Mouse (Mus musculus): Measurements from ENCODE around the gene Snx29. TPM values are rescaled to one million over a fixed set of nuclear protein-coding genes. Genes with fewer than 3 reads are reported as not detected.
"Not testable (repeated sequence)": the region's sequence is repeated elsewhere in the genome, so short reads cannot be mapped to it uniquely, and the experiment has no call there.

Snx29 gene
- total and polyA plus RNA-seq, 3 experiments: 1.2 to 3.2 (median 3.1) TPM

GRCm38 (mm10) chr16:11422889-11423610 lies 100.3 kb downstream of the Snx29 start:
- H3K36me3 ChIP-seq (replicated peaks in 1 of 2; ENCODE audit: control insufficient read depth in 1 of 2, insufficient read depth in 1 of 2, low read length in 1 of 2): peaks cover 0 to 2% of the 10 kb centered on the region in 2 experiments
- H3K4me3 ChIP-seq (replicated peaks in 1 of 3; ENCODE audit: low read depth in 2 of 3, low read length in 2 of 3, poor library complexity in 1 of 3): no peak overlapping the region
- in situ Hi-C loops (cut with MboI; ENCODE audit: low pct_ligation_motif_present, low pct_unique_long_range_greater_than_20kb, low sequenced_read_pairs): no loop called here
- no peaks in the 10 kb centered on the region for H3K79me2 ChIP-seq (replicated peaks; ENCODE audit: control insufficient read depth, extremely low read depth, insufficient read depth, poor library complexity, severe bottlenecking)
- peaks cover 10% of the 10 kb centered on the region for H3K9me3 ChIP-seq (replicated peaks; ENCODE audit: low read length)
- H3K9ac ChIP-seq (ENCODE audit: insufficient read depth, low read depth): no peak overlapping the region
- dilution Hi-C loops (cut with MboI; ENCODE audit: extremely low pct_ligation_motif_present, extremely low pct_unique_long_range_greater_than_20kb, low sequenced_read_pairs): no loop called here
- H3K4me1 ChIP-seq (ENCODE audit: control insufficient read depth in 1 of 2, insufficient read depth in 2 of 2): peaks cover 2 to 9% of the 10 kb centered on the region in 2 experiments; a peak in 3 of 4 replicates
- TF ChIP-seq MXI1 (IDR thresholded peaks at IDR 0.05; ENCODE audit: low read depth, low read length) (no peak), ELF1 (IDR thresholded peaks at IDR 0.05; ENCODE audit: low read depth, low read length) (no peak), POLR2A (IDR thresholded peaks at IDR 0.05; ENCODE audit: low read depth, low read length) (no peak), CTCF (conservative IDR thresholded peaks at IDR 0.05 in 1 of 2, IDR thresholded peaks at IDR 0.05 in 1 of 2; ENCODE audit: low read depth in 2 of 2, low read length in 2 of 2) (peak; percentile 43 to 44; a peak in 3 of 4 replicates), NELFE (IDR thresholded peaks at IDR 0.05; ENCODE audit: low read depth, low read length) (0 out of 2 replicates have a peak, but pooled peaks have one; percentile 5), ZKSCAN1 (IDR thresholded peaks at IDR 0.05; ENCODE audit: borderline replicate concordance, low read depth, low read length) (no peak)
- no peak for DNase-seq (ENCODE audit: extremely low read depth)
- H3K27me3 ChIP-seq (replicated peaks): no peaks in the 10 kb centered on the region
- no peak overlapping the region for H3K4me2 ChIP-seq (ENCODE audit: insufficient read depth, low read depth, poor library complexity, severe bottlenecking)
- H3K27ac ChIP-seq (ENCODE audit: insufficient read depth, low read depth): no peak overlapping the region

- H3K27me3 ChIP-seq (replicated peaks); H3K36me3 ChIP-seq (replicated peaks in 1 of 2; ENCODE audit: control insufficient read depth in 1 of 2, insufficient read depth in 1 of 2, low read length in 1 of 2); dilution Hi-C loops (cut with MboI; ENCODE audit: extremely low pct_ligation_motif_present, extremely low pct_unique_long_range_greater_than_20kb, low sequenced_read_pairs); H3K4me2 ChIP-seq (ENCODE audit: insufficient read depth, low read depth, poor library complexity, severe bottlenecking); H3K79me2 ChIP-seq (replicated peaks; ENCODE audit: control insufficient read depth, extremely low read depth, insufficient read depth, poor library complexity, severe bottlenecking); H3K27ac ChIP-seq (ENCODE audit: insufficient read depth, low read depth); H3K9ac ChIP-seq (ENCODE audit: insufficient read depth, low read depth); H3K4me1 ChIP-seq (ENCODE audit: control insufficient read depth in 1 of 2, insufficient read depth in 2 of 2); H3K9me3 ChIP-seq (replicated peaks; ENCODE audit: low read length); H3K4me3 ChIP-seq (replicated peaks in 1 of 3; ENCODE audit: low read depth in 2 of 3, low read length in 2 of 3, poor library complexity in 1 of 3); in situ Hi-C loops (cut with MboI; ENCODE audit: low pct_ligation_motif_present, low pct_unique_long_range_greater_than_20kb, low sequenced_read_pairs): not testable (repeated sequence)
- TF ChIP-seq CTCF (conservative IDR thresholded peaks at IDR 0.05 in 1 of 2, IDR thresholded peaks at IDR 0.05 in 1 of 2; ENCODE audit: low read depth in 2 of 2, low read length in 2 of 2): peak; percentile 71 to 73
- peak; percentile 57 for TF ChIP-seq SMC3 (IDR thresholded peaks at IDR 0.05; ENCODE audit: low read depth, low read length)
- peak; percentile 72; the same call in 1 of the 2 replicates for TF ChIP-seq NELFE (IDR thresholded peaks at IDR 0.05; ENCODE audit: low read depth, low read length)
- TF ChIP-seq RAD21 (IDR thresholded peaks at IDR 0.05; ENCODE audit: low read depth, low read length): peak; percentile 53
- DNase-seq (ENCODE audit: extremely low read depth): peak; percentile 65
Measured at GRCm38 (mm10) chr16:11423611-11424297, 101.0 kb downstream of the Snx29 start.

GRCm38 (mm10) chr16:11424568-11425145 lies 101.9 kb downstream of the Snx29 start:
- no peak overlapping the region for H3K4me2 ChIP-seq (ENCODE audit: insufficient read depth, low read depth, poor library complexity, severe bottlenecking)
- dilution Hi-C loops (cut with MboI; ENCODE audit: extremely low pct_ligation_motif_present, extremely low pct_unique_long_range_greater_than_20kb, low sequenced_read_pairs) (no loop called here), in situ Hi-C loops (cut with MboI; ENCODE audit: low pct_ligation_motif_present, low pct_unique_long_range_greater_than_20kb, low sequenced_read_pairs) (loop anchor here (25.0 kb wide), 1 partner anchor 763 kb away; no protein-coding TSS in a partner anchor)
- no peak overlapping the region for H3K27ac ChIP-seq (ENCODE audit: insufficient read depth, low read depth)
- no peak for DNase-seq (ENCODE audit: extremely low read depth)
- no peak overlapping the region for H3K9ac ChIP-seq (ENCODE audit: insufficient read depth, low read depth)
- no peak overlapping the region for H3K4me3 ChIP-seq (replicated peaks in 1 of 3; ENCODE audit: low read depth in 2 of 3, low read length in 2 of 3, poor library complexity in 1 of 3)
- peaks cover 10% of the 10 kb centered on the region for H3K9me3 ChIP-seq (replicated peaks; ENCODE audit: low read length)
- TF ChIP-seq RCOR1 (conservative IDR thresholded peaks at IDR 0.05; ENCODE audit: low read depth, low read length): no peak
- no peak for TF ChIP-seq ZC3H11A (IDR thresholded peaks at IDR 0.05; ENCODE audit: low read depth, low read length)
- no peak for TF ChIP-seq MAFK (IDR thresholded peaks at IDR 0.05; ENCODE audit: insufficient replicate concordance, low read length)
- no peak for TF ChIP-seq SIN3A (IDR thresholded peaks at IDR 0.05; ENCODE audit: low read length)
- TF ChIP-seq HCFC1 (IDR thresholded peaks at IDR 0.05; ENCODE audit: low read depth, low read length): no peak
- no peak for TF ChIP-seq TCF12 (IDR thresholded peaks at IDR 0.05; ENCODE audit: low read depth, low read length)
- no peak for TF ChIP-seq MXI1 (IDR thresholded peaks at IDR 0.05; ENCODE audit: low read depth, low read length)
- no peak for TF ChIP-seq PAX5 (IDR thresholded peaks at IDR 0.05; ENCODE audit: low read length)
- TF ChIP-seq MAX (IDR thresholded peaks at IDR 0.05; ENCODE audit: low read length): no peak
- TF ChIP-seq MAZ (IDR thresholded peaks at IDR 0.05; ENCODE audit: low read depth, low read length): no peak
- no peak for TF ChIP-seq POLR2AphosphoS2 (IDR thresholded peaks at IDR 0.05; ENCODE audit: low read depth, low read length)
- no peak for TF ChIP-seq BHLHE40 (IDR thresholded peaks at IDR 0.05; ENCODE audit: low read depth, low read length)
- TF ChIP-seq IRF4 (IDR thresholded peaks at IDR 0.05; ENCODE audit: low read depth, low read length): no peak
- H3K27me3 ChIP-seq (replicated peaks): no peaks in the 10 kb centered on the region
- H3K79me2 ChIP-seq (replicated peaks; ENCODE audit: control insufficient read depth, extremely low read depth, insufficient read depth, poor library complexity, severe bottlenecking): no peaks in the 10 kb centered on the region
- H3K36me3 ChIP-seq (replicated peaks in 1 of 2; ENCODE audit: control insufficient read depth in 1 of 2, insufficient read depth in 1 of 2, low read length in 1 of 2): peaks cover 0 to 2% of the 10 kb centered on the region in 2 experiments
- H3K4me1 ChIP-seq (ENCODE audit: control insufficient read depth in 1 of 2, insufficient read depth in 2 of 2): peaks cover 2 to 11% of the 10 kb centered on the region in 2 experiments; a peak in 3 of 4 replicates

Data from CH12.LX (cell line).